Mouse (Mus musculus): ENCODE results near the gene Mylpf. TPM values are rescaled to one million over a fixed set of nuclear protein-coding genes. Genes with fewer than 3 reads are reported as not detected.
A peak's percentile ranks its signal among the peaks of the same experiment; 100 is the strongest.

Gene Mylpf
- polyA plus RNA-seq, 1 experiment from 2014 or later: 37.5 TPM

DNA sequence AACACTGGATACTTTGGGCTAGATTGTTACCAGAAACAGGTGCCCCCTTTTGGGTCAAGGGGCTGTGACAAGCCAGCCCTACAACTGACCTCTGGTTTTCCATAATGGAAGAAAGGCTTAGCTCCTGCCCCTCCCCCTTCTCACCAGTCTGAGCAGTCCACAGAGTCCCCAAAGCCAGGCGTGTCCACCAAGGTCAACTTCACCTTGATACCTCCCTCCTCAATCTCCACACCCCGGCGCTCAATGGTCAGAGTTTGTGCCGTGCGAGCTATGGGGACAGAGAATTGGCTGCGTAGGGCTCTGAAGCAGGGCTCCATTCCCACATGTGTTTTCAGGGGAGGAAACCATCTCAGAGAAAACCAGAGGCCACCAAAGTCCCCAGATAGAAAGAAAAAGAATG lies 8.8 kb downstream of the Mylpf start:
- peaks cover 18% of the 10 kb centered on the region for H3K4me1 ChIP-seq (ENCODE audit: control insufficient read depth, insufficient read depth, low read length)
- H3K4me3 ChIP-seq (ENCODE audit: low read depth, low read length): no peak overlapping the region
- H3K9ac ChIP-seq (ENCODE audit: low read depth, low read length): peak overlapping the region; percentile 54
- H3K9me3 ChIP-seq (replicated peaks; ENCODE audit: control insufficient read depth, low read length): no peaks in the 10 kb centered on the region
- no peaks in the 10 kb centered on the region for H3K27me3 ChIP-seq (ENCODE audit: control insufficient read depth, insufficient read depth, low read length)
- ATAC-seq (replicated peaks; ENCODE audit: insufficient number of reproducible peaks, low FRiP score, low TSS enrichment): no peak
- peak overlapping the region; percentile 40 for H3K4me2 ChIP-seq
- H3K36me3 ChIP-seq (ENCODE audit: control insufficient read depth, insufficient read depth, low read length): no peaks in the 10 kb centered on the region
- WGBS (ENCODE audit: insufficient replicate concordance): 55% methylated on average over 6 of the region's 6 CpGs
- peak overlapping the region; percentile 71 for H3K27ac ChIP-seq (ENCODE audit: low read depth, low read length)

DNA sequence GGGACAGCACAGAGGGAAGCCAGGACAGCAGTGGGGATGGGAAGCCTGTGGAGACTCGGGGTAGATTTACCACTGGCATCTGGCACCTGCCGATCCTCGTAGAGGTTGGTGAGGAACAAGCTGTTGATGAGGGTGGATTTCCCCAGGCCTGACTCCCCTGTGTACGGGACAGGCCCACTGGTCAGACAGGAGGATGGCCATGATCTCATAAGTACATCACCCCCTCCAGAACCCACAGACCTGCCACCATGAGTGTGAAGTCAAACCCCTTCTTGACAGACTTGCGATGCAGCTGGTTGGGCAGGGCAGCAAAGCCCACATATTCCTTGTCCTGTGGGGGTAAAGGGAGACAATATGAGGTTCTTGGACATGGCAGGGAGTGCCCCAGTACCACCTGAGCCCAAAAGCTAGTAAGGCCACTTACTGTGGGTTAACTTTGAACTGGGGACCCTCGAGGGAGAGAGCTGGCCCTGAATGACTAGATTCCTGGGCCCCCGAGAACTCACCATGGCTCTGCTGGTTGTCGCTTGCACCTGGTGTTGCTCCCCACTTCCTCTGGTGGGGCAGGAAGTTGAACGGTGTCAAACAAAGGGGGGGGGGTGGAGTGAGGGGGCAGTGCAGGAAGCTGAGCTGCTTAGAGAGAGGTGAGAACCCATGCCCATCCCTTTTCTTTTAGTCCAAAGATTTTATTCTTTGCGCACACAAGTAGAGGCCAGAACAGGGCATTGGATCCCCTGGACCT lies 9.4 kb downstream of the Mylpf start:
- Histone ChIP-seq H3K4me1 (ENCODE audit: control insufficient read depth, insufficient read depth, low read length) (peaks cover 18% of the 10 kb centered on the region), H3K27ac (ENCODE audit: low read depth, low read length) (peak overlapping the region; percentile 71), H3K9me3 (replicated peaks; ENCODE audit: control insufficient read depth, low read length) (no peaks in the 10 kb centered on the region), H3K27me3 (ENCODE audit: control insufficient read depth, insufficient read depth, low read length) (no peaks in the 10 kb centered on the region), H3K4me2 (peak overlapping the region; percentile 40), H3K9ac (ENCODE audit: low read depth, low read length) (peak overlapping the region; percentile 54), H3K36me3 (ENCODE audit: control insufficient read depth, insufficient read depth, low read length) (no peaks in the 10 kb centered on the region), H3K4me3 (ENCODE audit: low read depth, low read length) (no peak overlapping the region)
- 51% methylated on average over 10 of the region's 10 CpGs for WGBS (ENCODE audit: insufficient replicate concordance)
- no peak; the same call in 1 of the 2 replicates for ATAC-seq (replicated peaks; ENCODE audit: insufficient number of reproducible peaks, low FRiP score, low TSS enrichment)

DNA sequence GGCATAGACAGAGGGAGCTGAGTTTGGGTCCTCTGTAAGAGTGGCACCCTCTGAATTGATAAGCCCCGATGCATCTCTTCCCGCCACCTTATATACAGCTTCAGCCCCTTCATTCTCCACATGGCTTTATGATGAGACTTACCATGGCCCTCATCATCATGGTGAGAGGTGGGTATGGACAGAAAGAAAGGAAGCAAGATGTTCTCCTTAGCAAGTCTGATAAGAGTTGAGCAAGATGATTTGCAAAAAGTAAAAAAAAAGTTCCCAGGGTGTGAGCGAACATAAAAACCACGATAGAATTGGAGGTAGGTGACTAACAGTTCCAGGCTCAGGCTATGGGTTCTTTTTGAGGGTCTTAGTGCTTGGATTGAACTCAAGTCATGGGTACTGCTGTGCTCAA lies 10.0 kb downstream of the Mylpf start:
- 82% methylated on average over 4 of the region's 4 CpGs for WGBS (ENCODE audit: insufficient replicate concordance)
- H3K9me3 ChIP-seq (replicated peaks; ENCODE audit: control insufficient read depth, low read length): no peaks in the 10 kb centered on the region
- no peak overlapping the region for H3K4me3 ChIP-seq (ENCODE audit: low read depth, low read length)
- no peaks in the 10 kb centered on the region for H3K27me3 ChIP-seq (ENCODE audit: control insufficient read depth, insufficient read depth, low read length)
- H3K4me2 ChIP-seq: no peak overlapping the region
- peaks cover 18% of the 10 kb centered on the region for H3K4me1 ChIP-seq (ENCODE audit: control insufficient read depth, insufficient read depth, low read length)
- H3K27ac ChIP-seq (ENCODE audit: low read depth, low read length): no peak overlapping the region
- H3K36me3 ChIP-seq (ENCODE audit: control insufficient read depth, insufficient read depth, low read length): no peaks in the 10 kb centered on the region
- no peak for ATAC-seq (replicated peaks; ENCODE audit: insufficient number of reproducible peaks, low FRiP score, low TSS enrichment)
- no peak overlapping the region for H3K9ac ChIP-seq (ENCODE audit: low read depth, low read length)

DNA sequence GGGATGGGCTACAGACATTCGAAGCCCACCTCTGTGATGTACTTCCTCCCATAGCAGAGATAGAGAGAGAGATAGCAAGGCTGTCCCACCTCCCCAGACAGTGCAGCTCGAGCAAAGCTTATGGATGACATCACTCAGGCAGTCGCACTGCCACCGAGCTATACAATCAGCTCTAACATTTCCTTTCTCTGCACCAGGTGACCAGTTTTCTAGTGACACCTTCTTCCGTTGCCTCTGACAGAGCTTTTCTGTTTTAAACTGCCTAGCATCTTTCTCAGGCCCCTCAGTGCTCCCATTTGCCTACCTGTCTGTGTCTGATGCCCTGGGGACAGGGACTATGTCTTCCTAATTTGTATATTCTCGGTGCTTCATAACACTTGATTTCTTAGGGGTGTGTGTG lies 11.8 kb downstream of the Mylpf start:
- Histone ChIP-seq H3K4me2 (no peak overlapping the region), H3K4me1 (ENCODE audit: control insufficient read depth, insufficient read depth, low read length) (peaks cover 11% of the 10 kb centered on the region), H3K27me3 (ENCODE audit: control insufficient read depth, insufficient read depth, low read length) (no peaks in the 10 kb centered on the region), H3K36me3 (ENCODE audit: control insufficient read depth, insufficient read depth, low read length) (no peaks in the 10 kb centered on the region), H3K9me3 (replicated peaks; ENCODE audit: control insufficient read depth, low read length) (no peaks in the 10 kb centered on the region), H3K27ac (ENCODE audit: low read depth, low read length) (no peak overlapping the region), H3K4me3 (ENCODE audit: low read depth, low read length) (no peak overlapping the region), H3K9ac (ENCODE audit: low read depth, low read length) (no peak overlapping the region)
- 74% methylated on average over 6 of the region's 6 CpGs for WGBS (ENCODE audit: insufficient replicate concordance)
- no peak for ATAC-seq (replicated peaks; ENCODE audit: insufficient number of reproducible peaks, low FRiP score, low TSS enrichment)

DNA sequence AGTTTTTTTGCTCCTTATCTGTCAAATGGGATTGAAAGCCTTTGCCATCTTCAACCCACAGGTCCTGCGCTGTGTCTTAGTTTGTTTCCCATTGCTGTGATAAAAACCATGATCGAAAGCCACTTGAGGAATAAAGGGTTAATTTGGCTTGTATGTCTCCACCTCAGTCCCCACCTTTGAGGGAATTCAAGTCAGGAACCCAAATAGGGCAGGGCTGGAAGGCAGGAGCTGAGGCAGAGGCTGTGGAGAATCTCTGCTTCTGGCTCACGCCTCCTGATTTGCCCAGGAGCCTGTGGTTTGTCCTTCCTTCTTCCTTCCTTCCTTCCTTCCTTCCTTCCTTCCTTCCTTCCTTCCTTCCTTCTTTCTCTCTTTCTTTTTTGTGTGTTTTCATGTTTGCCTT lies 14.4 kb downstream of the Mylpf start:
- no peak overlapping the region for H3K4me3 ChIP-seq (ENCODE audit: low read depth, low read length)
- H3K27me3 ChIP-seq (ENCODE audit: control insufficient read depth, insufficient read depth, low read length): no peaks in the 10 kb centered on the region
- H3K9ac ChIP-seq (ENCODE audit: low read depth, low read length): no peak overlapping the region
- WGBS (ENCODE audit: insufficient replicate concordance): 89% methylated on average over 3 of the region's 3 CpGs
- H3K27ac ChIP-seq (ENCODE audit: low read depth, low read length): no peak overlapping the region
- H3K4me2 ChIP-seq: no peak overlapping the region
- ATAC-seq (replicated peaks; ENCODE audit: insufficient number of reproducible peaks, low FRiP score, low TSS enrichment): no peak
- no peaks in the 10 kb centered on the region for H3K4me1 ChIP-seq (ENCODE audit: control insufficient read depth, insufficient read depth, low read length)
- H3K36me3 ChIP-seq (ENCODE audit: control insufficient read depth, insufficient read depth, low read length): no peaks in the 10 kb centered on the region
- H3K9me3 ChIP-seq (replicated peaks; ENCODE audit: control insufficient read depth, low read length): no peaks in the 10 kb centered on the region

DNA sequence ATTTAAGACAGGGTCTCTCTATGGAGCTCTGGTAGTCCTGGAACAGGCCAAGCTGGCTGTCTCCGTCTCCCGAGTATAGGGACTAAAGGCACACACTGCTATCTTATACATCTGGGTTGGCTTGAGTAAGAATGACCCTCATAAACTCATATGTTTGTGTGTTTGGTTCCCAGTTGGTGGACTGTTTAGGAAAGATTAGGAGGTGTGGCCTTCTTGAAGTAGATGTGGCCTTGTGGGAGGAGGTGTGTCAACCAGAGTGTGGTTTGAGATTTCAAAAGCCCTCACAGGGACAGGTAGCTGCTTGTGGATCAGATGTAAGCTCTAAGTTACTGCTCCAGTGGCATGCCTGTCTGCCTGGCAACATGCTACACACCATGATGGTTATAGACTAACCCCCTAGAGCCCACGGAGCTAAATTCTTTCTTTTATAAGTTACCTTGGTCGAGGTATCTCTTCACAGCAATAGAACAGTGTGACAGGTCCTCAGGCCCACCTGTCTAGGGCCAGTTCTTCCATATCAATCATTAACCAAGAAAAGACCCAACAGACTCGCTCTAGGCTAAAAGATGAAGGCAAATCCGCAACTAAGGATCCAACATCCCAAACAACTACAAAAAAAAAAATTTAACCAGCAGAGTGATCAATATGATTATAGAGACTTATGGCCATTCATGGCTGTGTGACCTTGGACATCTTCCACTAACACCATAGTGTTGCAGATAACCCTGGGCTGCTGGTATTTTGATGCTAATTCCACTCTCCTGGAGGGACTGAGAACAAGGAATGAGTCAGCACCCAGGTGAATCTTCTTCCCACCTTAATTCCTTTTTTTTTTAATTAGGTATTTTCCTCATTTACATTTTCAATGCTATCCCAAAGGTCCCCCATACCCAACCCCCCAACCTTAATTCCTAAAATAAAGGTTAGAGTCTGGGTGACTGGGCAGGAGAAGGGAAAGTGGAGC lies 15.1 kb downstream of the Mylpf start:
- Histone ChIP-seq H3K9ac (ENCODE audit: low read depth, low read length) (no peak overlapping the region), H3K4me2 (no peak overlapping the region), H3K36me3 (ENCODE audit: control insufficient read depth, insufficient read depth, low read length) (no peaks in the 10 kb centered on the region), H3K4me3 (ENCODE audit: low read depth, low read length) (no peak overlapping the region), H3K4me1 (ENCODE audit: control insufficient read depth, insufficient read depth, low read length) (no peaks in the 10 kb centered on the region), H3K27ac (ENCODE audit: low read depth, low read length) (no peak overlapping the region), H3K27me3 (ENCODE audit: control insufficient read depth, insufficient read depth, low read length) (no peaks in the 10 kb centered on the region), H3K9me3 (replicated peaks; ENCODE audit: control insufficient read depth, low read length) (no peaks in the 10 kb centered on the region)
- WGBS (ENCODE audit: insufficient replicate concordance): 81% methylated on average over 6 of the region's 6 CpGs
- ATAC-seq (replicated peaks; ENCODE audit: insufficient number of reproducible peaks, low FRiP score, low TSS enrichment): no peak

DNA sequence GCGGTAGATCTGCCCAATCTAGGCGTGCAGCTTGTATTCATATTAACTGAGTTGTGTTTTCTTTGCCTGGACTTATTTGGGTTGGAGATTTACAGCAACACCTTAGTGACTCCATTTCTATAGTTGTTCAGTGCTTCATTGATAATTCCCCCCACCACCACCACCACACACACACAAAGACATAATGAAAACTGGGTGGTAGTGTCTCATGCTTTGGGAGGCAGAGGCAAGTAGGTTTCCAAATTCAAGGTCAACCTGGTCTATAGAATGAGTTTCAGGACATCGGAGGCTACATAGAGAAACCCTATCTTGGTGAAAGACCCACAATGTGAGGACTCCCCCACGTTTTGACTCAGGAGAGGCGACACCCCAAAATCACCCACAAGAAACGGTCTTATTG lies 15.9 kb downstream of the Mylpf start:
- Histone ChIP-seq H3K4me2 (no peak overlapping the region), H3K4me3 (ENCODE audit: low read depth, low read length) (no peak overlapping the region), H3K36me3 (ENCODE audit: control insufficient read depth, insufficient read depth, low read length) (no peaks in the 10 kb centered on the region), H3K9me3 (replicated peaks; ENCODE audit: control insufficient read depth, low read length) (no peaks in the 10 kb centered on the region), H3K4me1 (ENCODE audit: control insufficient read depth, insufficient read depth, low read length) (no peaks in the 10 kb centered on the region), H3K27me3 (ENCODE audit: control insufficient read depth, insufficient read depth, low read length) (no peaks in the 10 kb centered on the region), H3K9ac (ENCODE audit: low read depth, low read length) (no peak overlapping the region), H3K27ac (ENCODE audit: low read depth, low read length) (no peak overlapping the region)
- WGBS (ENCODE audit: insufficient replicate concordance): 89% methylated on average over 6 of the region's 6 CpGs
- no peak for ATAC-seq (replicated peaks; ENCODE audit: insufficient number of reproducible peaks, low FRiP score, low TSS enrichment)

DNA sequence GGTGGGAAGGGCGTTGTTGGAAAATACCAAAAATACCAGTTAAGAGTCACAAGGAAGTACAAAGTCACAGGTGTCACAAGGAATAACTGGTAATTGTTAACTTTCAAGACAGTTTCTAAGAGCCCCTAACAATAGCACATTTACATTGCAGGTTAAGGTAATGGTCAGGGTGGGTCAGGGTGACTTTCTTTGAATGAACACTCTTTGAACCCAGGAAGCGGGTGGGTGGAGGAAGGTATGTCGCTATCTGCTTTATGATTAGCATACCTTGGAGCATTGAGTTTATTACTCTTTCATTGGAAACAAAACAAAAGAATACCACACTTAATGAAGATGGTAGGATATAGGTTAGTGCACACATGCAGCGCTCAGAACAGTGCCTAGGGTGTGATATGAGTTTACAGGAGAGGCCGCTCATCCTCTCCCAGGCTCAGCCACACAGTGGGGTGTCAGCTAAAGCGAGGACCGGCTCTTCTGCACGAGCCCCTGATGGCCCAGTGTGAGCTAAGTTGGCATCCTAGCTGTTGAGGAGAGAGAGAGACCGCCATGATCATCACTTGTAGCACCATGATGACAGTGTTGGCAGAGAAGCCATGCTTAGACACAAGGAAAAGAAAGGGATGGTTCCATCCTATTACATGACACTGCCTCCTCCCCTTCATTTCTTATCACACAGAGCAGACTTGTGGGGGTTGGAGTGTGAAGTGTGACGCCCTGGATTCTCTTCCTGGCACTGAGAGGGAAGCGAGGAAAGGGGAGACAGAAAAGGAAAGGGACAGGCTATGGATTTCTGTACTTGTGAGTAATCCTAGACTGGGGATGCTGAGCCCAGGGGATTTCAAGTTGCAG lies 16.7 kb downstream of the Mylpf start:
- Histone ChIP-seq H3K9ac (ENCODE audit: low read depth, low read length) (no peak overlapping the region), H3K36me3 (ENCODE audit: control insufficient read depth, insufficient read depth, low read length) (no peaks in the 10 kb centered on the region), H3K27ac (ENCODE audit: low read depth, low read length) (0 out of 2 replicates have a peak overlapping the region, but pooled peaks have one; percentile 50), H3K9me3 (replicated peaks; ENCODE audit: control insufficient read depth, low read length) (no peaks in the 10 kb centered on the region), H3K4me3 (ENCODE audit: low read depth, low read length) (no peak overlapping the region), H3K27me3 (ENCODE audit: control insufficient read depth, insufficient read depth, low read length) (no peaks in the 10 kb centered on the region), H3K4me2 (no peak overlapping the region), H3K4me1 (ENCODE audit: control insufficient read depth, insufficient read depth, low read length) (0 out of 2 replicates have a peak, but pooled peaks cover 4% of the 10 kb centered on the region)
- ATAC-seq (replicated peaks; ENCODE audit: insufficient number of reproducible peaks, low FRiP score, low TSS enrichment): peak; percentile 60; the same call in 1 of the 2 replicates
- 65% methylated on average over 11 of the region's 11 CpGs for WGBS (ENCODE audit: insufficient replicate concordance)
